Mouse (Mus musculus) E14TG2a.4 (cell line): ENCODE data around the gene Gng5.

Experiments
- CTCF ChIP-seq: conservative IDR thresholded peaks from 2 replicates; pipeline ENCODE4 v1.5.1; 2014; ENCODE audit warnings: low read length
- NANOG ChIP-seq: IDR thresholded peaks from 2 replicates; pipeline ENCODE4 v1.6.1; 2014; ENCODE audit warnings: borderline replicate concordance, low read length, mixed read lengths
- POU5F1 ChIP-seq: IDR thresholded peaks from 2 replicates; pipeline ENCODE4 v1.6.1; 2014; ENCODE audit warnings: low read length, borderline replicate concordance

- TF ChIP-seq CTCF (no peak), NANOG (no peak), POU5F1 (no peak)
Measured at GRCm38 (mm10) chr3:146474428-146474827, 25.2 kb upstream of the Gng5 start.
